Mouse (Mus musculus): ENCODE results near the gene Coro2b.

DNA sequence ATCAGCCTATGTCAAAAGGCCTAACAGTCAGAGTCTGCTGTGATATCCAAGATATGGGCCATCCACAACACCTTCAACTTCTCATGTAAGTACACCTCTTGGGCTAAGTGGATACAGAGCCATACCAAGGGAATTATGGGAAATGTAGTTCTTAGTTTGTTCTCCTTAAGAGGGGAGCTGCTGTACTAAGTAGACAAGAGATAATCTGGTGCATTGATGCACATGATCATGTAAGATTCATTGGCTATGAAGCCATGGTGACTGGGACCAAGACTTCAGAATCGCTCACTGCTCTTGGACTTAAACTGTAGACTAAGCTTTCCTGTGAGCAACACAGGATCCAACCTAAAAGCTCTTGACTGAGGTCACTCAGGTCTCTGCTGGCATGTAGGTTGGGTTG, 31.0 kb upstream of the Coro2b start:
- TF ChIP-seq CTCF (IDR thresholded peaks at IDR 0.05; ENCODE audit: low read depth): no peak
- no peak for TF ChIP-seq EP300 (IDR thresholded peaks at IDR 0.05; ENCODE audit: low read depth)

All from liver, embryonic 14.5 days (tissue).